Mouse (Mus musculus) frontal cortex, adult (tissue): ENCODE measurements at regions not wholly inside any gene's neighbourhood (a gene's known extent, or its start where the extent isn't known, plus 50 kb on each side); places are given as distances from the start of the nearest gene placed in this dataset.
A peak's percentile ranks its signal among the peaks of the same experiment; 100 is the strongest.

Source experiments
- ATAC-seq: cut with Nextera tagmentation; 2 replicates; pipeline ENCODE4 v1.9.2; 2017; ENCODE audit warnings: mild to moderate bottlenecking, moderate library complexity, mixed read lengths; ENCODE audit not compliant: low TSS enrichment

DNA sequence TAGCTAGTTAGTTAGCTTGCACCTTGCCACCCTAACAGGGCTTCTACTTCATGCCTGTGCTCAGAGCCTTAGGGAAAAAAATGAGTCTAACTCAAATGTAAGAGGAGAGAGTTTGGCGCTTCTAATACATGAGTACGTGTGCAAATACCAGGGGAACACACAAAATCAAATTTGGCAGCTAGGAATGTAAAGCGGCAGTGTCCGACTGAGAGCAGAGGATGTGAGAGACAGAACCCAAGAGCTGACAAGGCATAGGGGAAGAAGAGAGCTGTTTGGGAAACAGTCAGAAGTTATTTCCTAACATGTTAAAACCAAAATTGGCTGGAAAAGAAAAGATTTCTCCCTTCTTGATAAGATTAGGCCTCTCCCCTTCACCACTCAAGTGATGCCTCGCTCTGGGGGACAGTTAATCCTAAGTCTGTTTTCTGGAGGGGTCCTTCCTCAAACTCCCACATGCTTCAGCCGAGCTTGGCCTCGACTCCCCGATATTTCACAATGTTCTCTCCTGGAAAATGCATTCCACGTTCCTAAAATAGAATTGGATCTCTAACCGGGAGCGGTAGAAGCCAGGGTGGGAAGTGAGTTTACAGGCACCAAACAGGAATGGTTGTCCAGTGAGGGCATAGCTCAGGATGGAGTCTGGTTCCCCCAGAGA is 229.1 kb downstream of the Maf start:
- ATAC-seq, result no peak

DNA sequence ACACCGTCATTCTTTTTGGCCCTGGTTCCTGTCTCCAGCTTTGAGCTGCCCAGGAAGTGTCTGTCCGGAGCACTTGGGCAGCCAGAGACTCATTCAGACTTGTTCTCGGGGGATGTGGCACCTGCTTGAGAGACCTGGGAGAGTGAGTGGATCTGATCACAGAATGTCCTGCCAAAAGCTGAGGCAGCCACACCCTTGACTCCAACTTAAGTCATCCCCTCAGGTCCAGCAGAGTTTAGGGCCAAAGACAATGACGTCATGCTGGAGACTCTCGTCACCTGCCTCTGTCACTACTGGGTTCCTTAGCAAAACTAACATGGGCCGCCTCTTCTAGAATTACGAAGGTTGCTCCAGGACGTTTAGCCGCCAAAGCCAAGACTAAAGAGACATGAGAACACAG is 231.5 kb downstream of the Maf start:
- no peak for ATAC-seq

DNA sequence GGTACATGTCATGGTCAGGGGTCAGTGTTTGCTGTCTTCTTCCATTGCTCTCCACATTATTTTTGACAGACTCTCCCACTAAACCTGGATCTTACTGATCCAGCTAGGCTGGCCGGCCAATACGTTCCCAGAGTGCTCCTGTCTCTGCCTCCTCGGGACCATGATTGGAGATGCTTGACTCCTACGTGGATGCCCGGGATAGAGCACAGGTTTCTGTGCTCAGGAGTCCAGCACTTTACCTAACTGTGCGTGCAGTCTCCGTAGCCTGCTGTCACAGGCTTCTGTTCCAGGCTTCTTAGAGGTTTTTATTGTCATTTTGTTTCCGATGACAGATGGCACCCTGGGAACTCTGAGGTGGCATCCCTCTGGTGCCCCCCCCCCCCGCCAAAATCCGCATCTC is 232.4 kb downstream of the Maf start:
- no peak for ATAC-seq

DNA sequence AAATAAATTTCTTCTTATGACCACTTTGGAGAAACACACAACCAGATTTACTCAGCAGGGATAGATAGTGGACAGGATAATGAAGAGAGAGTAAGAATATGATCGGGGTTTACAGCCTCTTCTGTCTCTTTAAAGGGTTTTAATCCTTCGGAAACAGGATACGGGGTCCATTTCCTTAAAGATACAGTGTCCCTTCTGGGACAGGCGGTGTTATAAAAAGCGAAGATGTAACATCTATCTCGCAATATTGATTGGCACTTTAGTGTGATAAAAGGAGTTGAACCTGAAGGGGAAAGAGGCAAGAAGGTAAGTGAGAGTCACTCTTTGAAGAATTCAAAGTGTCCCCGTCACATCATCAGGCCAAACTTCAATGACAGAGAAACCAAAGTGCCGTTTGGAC is 233.6 kb downstream of the Maf start:
- no peak for ATAC-seq

DNA sequence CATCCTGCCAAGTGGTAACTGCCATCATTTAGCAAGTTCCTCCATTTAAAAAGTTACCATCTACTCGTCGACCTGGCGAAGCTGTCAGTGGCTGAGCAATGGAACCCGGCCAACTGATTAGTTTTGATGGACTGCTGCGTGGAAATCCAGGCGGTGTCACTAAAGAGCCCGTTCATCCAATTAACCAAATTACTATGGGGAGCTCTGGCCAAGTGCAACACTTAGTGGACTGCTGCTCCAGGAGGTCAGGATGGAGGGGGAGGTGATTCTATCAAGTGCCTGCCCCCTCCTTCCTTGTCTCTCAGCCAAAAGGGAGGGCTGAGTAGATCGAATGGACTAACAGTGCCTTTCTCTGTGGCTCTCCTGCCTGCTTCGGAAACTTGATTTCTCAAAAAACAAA is 241.0 kb downstream of the Maf start:
- no peak for ATAC-seq

DNA sequence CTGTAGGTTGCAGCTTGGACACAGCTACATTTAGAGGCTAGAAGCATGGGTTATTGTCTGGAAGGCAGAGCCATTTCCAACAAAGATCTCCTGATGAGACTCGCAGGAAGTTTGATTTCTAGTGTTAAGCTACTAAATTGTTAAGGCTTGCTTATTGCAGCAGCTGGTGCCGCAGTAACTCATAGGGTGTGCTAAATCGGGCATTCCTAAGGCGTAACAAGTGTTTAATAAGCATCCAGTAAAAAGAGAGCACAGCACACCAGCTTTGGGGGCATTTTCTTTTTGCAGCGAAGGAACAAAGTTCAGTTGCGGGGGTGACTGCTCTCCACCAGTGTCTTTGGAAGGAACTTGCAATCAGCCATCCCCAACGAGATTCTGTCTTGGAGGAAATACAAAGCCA is 241.5 kb downstream of the Maf start:
- no peak for ATAC-seq

DNA sequence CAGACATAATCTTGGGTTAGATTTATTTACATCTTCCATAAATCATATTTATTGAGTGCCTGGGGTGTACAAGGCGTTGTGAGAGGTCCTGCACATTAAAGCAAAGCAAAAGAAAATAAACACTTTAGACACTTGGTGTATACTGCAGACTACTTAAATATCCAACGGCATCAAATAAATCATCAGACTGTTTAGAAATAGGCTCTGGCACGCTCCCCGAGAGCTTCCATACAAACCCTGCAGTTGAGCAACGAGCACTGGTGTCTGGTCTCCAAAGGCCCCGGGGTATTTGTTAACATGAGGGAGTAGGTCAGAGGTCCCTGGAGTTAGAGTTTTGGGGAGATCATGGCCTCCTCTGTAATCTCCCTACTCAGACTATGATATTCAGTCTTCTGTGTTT is 244.9 kb downstream of the Maf start:
- ATAC-seq, result no peak

DNA sequence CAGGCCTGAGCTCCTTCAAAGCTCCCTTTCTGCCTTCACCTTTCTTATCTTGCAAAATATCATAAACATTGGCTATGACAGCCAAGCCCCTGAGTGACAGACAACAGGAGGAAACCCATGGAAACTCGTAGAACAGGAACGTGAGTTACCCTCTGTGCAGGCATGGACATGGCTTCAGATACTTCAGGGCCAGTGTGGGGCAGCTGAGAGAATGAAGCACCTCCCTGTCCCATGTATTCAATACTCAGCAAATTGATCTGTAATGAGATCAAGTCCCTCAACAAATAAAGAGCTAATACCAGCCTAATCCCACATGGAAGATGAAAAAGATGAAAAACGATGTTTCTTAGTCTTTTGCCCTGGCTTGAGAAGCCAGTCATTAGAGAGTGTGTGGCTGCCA is 249.5 kb downstream of the Maf start:
- no peak for ATAC-seq

DNA sequence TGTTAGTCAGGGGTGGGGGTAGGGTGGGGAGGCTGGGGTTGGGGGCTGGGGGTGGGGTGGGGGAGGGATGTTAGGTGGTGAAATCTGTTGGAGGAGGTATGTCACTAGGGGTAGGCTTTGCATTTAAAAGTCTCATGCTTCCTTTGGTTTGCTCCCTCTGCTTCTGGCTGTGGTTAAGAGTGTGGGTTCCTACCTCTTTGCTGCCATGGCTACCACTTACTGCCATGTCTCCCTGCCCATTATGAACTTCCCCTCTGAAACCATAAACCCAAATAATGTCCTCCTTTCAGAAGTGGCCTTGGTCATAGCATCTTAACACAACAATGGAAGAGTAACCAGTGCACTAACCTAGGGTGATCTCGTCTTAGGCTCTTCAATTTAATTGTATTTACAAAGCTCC is 256.8 kb downstream of the Maf start:
- ATAC-seq, result no peak

DNA sequence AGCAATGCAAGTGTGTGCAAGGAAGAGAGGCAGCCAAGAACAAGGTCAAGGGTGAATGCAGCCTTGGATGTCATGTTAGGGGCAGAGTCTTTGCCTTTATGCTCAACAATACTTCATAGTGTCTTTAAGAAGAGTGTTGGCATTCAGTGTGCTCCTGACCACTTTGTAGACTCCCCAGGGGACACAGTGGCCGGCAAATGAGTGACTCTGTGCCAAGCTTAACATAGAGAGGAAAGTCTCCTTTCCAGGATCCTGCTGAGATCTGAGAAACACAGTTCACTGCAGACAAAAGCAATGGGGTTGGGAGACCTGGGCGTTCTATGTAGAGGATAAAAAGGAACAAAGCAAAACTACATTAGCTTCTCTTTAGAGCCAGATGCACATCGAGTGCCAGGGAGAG is 259.2 kb downstream of the Maf start:
- no peak for ATAC-seq

DNA sequence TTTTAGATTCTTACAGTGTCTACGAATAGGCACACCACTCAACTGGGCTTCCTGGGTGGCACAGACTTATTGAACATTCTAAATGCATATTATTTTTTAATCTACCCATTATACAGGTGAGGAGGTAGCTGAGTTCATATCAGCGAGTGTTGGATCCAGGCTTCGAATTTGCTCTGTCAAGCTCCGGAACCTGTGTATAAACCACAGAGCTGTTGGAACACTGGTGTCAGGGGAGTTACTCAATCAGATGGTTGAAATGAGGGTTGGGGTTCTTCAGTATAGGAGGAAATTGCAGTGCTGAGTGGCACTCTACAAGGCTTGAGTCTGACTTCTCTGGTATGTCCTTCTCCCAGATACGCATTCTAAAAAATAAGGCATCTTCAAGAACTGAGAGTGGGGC is 263.1 kb downstream of the Maf start:
- no peak for ATAC-seq

DNA sequence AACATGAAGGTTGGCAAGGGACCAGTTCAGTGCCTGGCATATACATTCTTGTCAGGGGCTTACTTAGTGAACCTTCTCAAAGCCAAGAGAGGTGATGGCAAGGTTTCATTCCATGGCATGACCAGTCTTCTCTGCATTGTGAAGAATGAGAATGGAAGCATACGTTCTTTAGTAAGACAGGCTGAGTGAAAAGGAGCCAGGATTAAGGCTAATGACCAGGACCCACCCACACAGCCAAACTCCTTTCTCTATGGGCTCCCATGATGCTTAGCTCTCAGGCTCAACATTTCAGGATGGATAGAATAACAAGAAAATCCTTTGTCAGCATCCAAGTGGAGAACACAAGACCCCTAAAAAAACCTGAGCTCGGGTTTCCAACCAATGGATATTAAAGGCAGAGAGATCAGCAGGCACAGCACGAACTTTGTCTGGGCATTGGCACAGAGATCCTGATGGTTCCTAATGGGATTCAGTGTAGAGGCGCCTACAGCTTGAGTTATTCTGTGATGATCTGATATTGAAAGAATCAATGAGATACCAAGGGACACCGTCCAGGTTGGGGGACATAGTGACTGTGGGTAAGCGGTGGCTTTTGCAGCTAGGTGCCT is 265.5 kb downstream of the Maf start:
- ATAC-seq, result no peak

DNA sequence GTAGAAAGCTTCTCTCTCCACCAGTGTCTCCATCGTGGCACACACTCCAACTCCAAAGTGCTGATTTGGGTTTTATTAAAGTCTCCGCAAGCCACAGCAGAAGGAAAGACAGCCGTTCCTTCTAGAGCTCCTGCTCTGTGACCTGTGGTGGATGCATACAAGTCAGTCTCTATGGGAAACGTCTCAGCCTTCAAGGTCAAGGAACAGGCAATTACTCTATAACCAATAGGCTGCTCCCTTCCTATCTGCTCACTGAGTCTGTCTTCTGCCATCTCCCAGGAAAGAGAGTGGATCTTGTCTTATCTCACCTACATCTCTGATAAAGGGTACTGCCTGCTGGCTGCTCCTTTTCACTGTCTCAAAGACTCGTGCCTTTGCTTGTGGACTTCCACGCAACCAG is 266.3 kb downstream of the Maf start:
- ATAC-seq, result no peak

DNA sequence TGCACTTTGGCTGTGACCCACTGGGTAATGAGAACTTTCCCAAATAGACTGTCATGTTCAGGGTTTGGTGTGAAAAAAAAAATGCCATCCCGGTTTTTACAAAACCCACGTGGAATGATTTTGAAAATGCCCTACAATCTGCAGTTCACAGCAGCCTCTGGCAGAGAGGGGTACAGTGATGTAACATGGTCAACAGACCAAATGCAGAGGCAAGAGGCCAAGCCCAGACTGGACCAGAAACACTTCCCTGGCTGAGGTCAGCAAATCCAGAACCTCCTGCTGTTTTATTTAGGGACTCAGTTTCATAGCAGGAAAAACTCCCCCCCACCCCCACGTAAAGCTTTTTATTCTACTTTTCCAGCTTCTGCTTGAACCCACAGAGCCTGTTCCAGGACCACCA is 267.4 kb downstream of the Maf start:
- ATAC-seq, result no peak

DNA sequence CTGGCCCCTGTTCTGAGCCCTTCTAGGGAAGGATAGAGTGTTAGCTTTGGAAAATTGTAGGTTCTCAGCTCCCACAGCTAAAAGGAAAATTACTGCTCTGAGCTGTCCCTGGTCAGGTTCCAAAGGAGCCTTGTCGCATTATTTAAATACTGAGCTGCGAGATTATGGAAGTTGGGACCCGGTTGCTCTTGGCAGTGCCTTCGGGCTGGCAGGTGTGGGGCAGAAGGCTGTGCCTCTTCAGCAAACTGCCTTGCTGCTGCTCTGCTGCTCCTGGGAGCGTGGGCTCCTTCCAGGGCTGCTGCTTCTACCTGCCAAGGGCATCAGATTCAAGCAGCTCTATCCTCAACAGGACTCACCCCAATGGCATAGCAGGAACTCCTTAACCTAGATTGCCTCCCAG is 268.1 kb downstream of the Maf start:
- peak; percentile 59 for ATAC-seq

DNA sequence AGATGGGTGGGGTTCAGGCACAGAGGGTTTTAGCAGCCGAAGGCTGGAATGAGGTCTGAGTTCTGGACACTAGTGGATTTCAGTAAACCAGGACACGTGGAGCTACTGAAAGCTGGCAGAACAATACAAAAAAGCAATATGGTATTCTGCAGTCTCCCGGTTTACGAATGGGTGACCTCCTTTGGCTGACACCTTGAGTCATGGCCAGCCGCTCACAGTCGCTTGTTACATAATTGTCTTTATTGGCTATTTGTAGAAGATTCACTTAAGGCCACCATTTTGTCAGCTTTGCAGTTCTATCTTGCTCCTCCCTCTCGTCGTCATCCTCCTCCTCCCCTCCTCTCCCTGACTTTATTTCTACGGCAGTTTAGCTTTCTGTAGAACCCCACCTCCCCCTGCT is 269.6 kb downstream of the Maf start:
- peak; percentile 6; the same call in 1 of the 2 replicates for ATAC-seq

DNA sequence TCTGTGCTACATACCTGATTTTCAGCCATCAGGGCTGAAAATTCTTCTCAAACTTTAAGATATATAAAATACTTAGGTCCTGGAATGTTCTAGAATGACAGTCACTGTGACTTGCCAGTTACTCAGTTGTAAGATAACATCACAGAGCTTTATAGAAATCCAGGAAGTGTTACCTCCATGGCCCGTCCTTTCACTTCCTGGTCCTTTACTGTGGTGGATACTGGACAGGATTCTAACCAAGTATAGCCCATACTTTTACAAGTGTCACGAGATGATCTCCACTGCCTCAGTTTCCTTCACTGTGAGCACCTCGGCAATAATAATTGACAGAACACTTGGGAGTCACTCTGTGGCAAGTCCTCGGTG is 271.3 kb downstream of the Maf start:
- no peak for ATAC-seq

DNA sequence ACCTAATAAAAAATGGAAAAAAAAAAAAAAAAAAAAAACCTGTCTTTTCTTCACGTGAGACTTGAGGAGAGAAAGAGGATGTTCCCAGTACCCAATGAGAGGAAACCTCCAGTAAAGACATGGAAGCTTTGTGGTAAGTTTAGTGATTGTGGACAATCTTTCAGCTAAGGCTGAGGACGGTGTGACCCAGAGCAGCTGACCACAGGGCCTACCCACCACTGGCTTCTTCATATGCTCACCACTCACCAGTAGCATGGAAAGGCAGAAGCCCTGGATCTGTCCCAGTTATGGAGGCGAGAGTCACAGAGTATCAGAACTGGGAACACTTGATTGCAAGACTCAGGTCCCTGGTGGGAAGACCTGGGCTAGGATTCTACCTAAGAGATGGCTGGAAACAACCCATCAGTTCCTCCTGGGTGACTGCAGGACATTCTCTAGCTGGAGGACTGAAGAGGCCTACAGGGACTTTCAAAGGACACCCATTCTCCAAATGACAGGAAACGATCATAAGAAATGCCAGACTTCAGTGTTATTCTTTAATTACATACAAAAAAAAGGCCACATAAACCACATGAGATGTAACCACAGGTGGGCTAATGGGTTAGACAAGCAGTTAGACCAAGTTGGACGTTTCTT is 271.8 kb downstream of the Maf start:
- no peak for ATAC-seq

DNA sequence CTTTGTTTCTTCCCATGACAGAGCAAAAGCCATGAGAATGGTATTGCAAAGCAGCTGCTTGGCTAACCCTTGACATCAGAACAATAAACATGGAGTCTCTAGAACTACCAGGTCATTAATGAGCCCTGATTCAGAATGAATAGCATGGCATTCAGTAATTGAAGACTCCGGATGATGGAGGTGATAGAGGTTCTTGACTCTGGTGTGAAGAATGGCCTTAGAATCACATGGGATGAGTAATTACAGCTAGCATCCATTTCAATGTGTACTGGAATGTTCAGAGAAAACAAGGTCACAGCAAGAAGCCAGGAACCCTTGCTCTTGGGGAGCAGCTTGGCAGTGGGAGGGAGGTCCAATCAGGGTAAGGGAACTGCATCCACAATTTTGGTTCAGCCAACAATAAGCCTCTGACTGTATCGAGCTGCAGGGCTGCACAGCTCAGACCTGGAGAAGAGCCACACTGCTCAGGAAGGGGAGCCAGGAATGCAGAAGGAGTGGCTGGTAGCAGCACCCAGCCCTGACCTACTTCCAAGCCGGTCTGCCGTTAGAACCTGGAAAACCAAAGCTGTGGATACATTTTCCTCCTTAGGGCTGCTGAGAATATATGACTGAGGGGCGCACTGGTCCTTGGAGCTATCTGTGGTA is 275.1 kb downstream of the Maf start:
- peak; percentile 89 for ATAC-seq

DNA sequence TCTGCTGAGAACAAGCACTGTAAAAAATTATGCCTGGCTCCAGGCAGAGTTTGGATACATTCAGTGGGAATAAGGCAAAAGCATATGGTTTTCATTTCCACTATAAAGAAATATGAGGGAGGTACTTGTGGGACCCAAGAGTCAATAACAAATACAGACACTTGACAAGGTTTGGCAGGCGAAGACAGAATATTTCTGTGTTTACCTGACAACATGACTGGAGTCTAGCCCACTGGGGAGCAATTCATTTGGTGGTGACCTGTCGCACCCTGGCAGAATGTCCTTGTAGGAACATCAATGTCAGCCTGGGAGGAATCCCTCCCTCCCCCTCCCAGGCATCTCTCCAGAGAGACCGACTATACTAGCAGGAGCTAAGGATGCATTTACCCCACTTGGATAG is 276.8 kb downstream of the Maf start:
- no peak for ATAC-seq

DNA sequence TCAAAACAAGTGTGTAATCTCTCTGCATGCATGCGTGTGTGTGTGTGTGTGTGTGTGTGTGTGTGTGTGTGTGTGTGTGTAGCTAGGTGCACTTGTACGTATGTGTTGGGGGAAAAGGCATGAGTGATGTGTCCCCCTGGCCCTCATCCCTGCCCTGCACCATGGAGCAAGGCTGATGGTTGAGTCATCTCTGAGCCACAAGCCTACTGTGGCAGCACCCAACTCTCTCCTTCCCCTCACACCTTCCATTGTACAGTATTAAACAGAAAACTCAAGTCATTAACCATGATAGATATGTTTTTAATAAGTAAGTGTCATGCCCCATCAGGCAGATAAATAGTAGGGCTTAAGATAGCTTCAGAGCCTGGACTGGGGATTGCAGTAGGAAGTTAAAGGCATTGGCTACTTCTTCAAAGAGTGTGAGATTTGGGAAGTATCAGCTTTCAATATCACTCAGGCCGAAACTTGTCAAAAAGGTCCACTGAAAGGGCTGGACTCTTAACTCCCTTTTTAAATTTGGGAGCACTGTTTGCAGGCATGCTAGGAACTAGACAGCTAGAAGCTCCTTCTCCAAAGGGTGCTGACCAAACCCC is 278.2 kb downstream of the Maf start:
- ATAC-seq, result no peak

DNA sequence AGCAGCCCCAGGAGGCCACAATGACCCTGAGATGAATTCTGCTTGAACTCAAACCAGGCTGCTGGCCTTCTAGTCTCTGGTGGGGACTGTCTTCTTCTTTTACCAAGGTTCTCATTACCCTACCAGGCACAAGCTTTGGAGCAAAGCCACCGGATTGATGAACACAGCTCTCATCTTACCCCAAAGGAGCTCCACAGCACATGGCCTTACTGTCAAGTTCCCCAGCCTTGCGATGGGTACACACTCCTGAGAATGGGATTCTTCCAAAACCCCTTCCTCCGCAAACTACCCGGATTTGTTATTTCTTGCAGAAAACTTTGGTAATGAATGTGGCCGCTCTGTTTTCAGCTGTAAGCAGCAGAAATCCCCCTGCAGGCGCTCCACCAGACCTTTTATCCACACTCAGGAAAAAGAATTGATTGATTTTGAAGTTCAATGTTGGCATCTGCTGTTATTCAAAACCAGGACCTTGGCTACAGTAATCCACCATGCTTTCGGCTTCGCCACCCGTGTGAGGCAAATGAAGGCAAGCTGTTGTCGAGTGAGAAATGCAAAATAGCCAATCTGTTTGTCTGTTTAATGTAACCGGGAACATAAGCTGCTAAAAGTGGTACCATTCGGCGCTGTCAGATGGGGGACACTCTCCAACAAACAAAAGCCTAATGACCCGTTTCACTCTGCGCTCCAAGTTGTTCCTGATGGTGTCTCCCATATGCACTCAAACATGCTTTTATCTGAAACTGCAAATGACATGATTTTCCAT is 278.9 kb downstream of the Maf start:
- no peak for ATAC-seq
